Comparison of ENCODE assay signal across 8 mouse cellular contexts in the genomic region with DNA sequence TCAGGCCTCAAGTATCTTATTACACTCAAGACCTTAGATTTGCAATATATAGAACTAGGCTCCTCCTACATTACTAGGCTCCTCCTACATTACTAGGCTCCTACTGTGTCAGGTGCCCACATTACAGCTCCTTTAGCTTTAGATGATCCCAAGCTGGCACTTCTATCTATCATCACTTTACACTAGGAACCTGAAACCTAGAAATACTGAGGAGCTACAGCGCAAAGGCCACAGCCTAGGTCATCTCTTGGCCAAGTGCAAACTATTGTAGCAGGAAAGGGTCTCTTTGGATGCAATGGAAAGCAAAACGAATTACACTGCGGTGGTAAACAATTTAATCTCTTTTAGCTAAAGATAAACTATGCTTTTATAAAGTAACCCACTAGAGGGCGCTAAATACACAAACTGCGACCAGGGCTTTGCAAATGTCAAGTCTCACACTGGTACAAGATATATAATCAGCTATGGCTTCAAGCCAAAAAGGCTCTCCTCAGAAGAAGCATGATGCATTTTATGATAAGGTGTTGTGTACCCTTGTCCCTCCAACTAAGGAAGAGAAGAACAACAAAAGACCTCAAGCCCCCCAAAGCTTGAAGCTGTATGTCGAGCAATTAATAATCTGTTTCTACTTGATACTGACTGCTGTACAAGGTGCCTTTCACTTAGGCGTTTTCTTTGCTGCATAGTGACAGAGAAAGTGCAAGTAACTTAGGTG. TPM values are rescaled to one million over a fixed set of nuclear protein-coding genes. Genes with fewer than 3 reads are reported as not detected.
DNase-seq lines count a peak whose midpoint lies in the region; ATAC-seq and TF ChIP-seq lines count a peak whose summit lies in the region.

No protein-coding gene starts in this region.

- no peaks in the 10 kb centered on the region for H3K9me3 ChIP-seq in neural tube, embryonic 11.5 days (ENCODE audit: control insufficient read depth, low read length)
- no peaks in the 10 kb centered on the region for H3K9me3 ChIP-seq in forebrain, embryonic 14.5 days (replicated peaks; ENCODE audit: control insufficient read depth, low read length)
- H3K9me3 ChIP-seq in kidney, postnatal 0 days (replicated peaks; ENCODE audit: low read length): no peaks in the 10 kb centered on the region
- H3K9me3 ChIP-seq in midbrain, embryonic 16.5 days (replicated peaks; ENCODE audit: control insufficient read depth, low read length, poor library complexity, severe bottlenecking): no peaks in the 10 kb centered on the region

- H3K4me2 ChIP-seq in neural tube, embryonic 11.5 days (ENCODE audit: low read depth): no peak overlapping the region
- H3K4me2 ChIP-seq in forebrain, embryonic 14.5 days (ENCODE audit: low read length): no peak overlapping the region
- H3K4me2 ChIP-seq in kidney, postnatal 0 days (ENCODE audit: low read length): 0 out of 2 replicates have a peak overlapping the region, but pooled peaks have one; percentile 3
- peak overlapping the region; percentile 4; the same call in 1 of the 2 replicates for H3K4me2 ChIP-seq in midbrain, embryonic 16.5 days (ENCODE audit: low read length)

- no peak overlapping the region for H3K9ac ChIP-seq in neural tube, embryonic 11.5 days (ENCODE audit: low read length)
- peak overlapping the region; percentile 25; the same call in 1 of the 2 replicates for H3K9ac ChIP-seq in forebrain, embryonic 14.5 days (ENCODE audit: low read length)
- H3K9ac ChIP-seq in kidney, postnatal 0 days (ENCODE audit: low read depth, low read length): no peak overlapping the region
- no peak overlapping the region for H3K9ac ChIP-seq in midbrain, embryonic 16.5 days (ENCODE audit: low read depth, low read length)

- H3K4me1 ChIP-seq in neural tube, embryonic 11.5 days (ENCODE audit: control insufficient read depth, insufficient read depth, low read length): peaks cover 60% of the 10 kb centered on the region
- H3K4me1 ChIP-seq in brown adipose tissue, adult 24 weeks (ENCODE audit: control insufficient read depth, insufficient read depth, insufficient read length, low read length): peaks cover 38% of the 10 kb centered on the region
- H3K4me1 ChIP-seq in forebrain, embryonic 14.5 days (ENCODE audit: control insufficient read depth, insufficient read depth, low read length): peaks cover 62% of the 10 kb centered on the region
- H3K4me1 ChIP-seq in kidney, postnatal 0 days (replicated peaks; ENCODE audit: insufficient read depth, low read length): peaks cover 41% of the 10 kb centered on the region
- H3K4me1 ChIP-seq in midbrain, embryonic 16.5 days (ENCODE audit: control insufficient read depth, insufficient read depth, low read length): peaks cover 61% of the 10 kb centered on the region

- peak; percentile 3; the same call in 1 of the 2 replicates for ATAC-seq in neural tube, embryonic 11.5 days (ENCODE audit: insufficient read depth, low FRiP score, low TSS enrichment)
- ATAC-seq in forebrain, embryonic 14.5 days: peak; percentile 37
- ATAC-seq in kidney, postnatal 0 days (replicated peaks; ENCODE audit: low FRiP score, low read depth): peak; percentile 26; the same call in 1 of the 2 replicates
- ATAC-seq in midbrain, embryonic 16.5 days: 0 out of 2 replicates have a peak, but pooled peaks have one; percentile 5

- no peaks in the 10 kb centered on the region for H3K27me3 ChIP-seq in neural tube, embryonic 11.5 days (ENCODE audit: control insufficient read depth, insufficient read depth, low read length)
- H3K27me3 ChIP-seq in forebrain, embryonic 14.5 days (replicated peaks; ENCODE audit: control insufficient read depth, insufficient read depth, low read length): no peaks in the 10 kb centered on the region
- H3K27me3 ChIP-seq in kidney, postnatal 0 days (ENCODE audit: insufficient read depth, low read length): no peaks in the 10 kb centered on the region
- H3K27me3 ChIP-seq in midbrain, embryonic 16.5 days (ENCODE audit: control insufficient read depth, insufficient read depth, low read depth, low read length): no peaks in the 10 kb centered on the region

- WGBS in neural tube, embryonic 11.5 days: 37% methylated on average over 7 of the region's 7 CpGs
- 23% methylated on average over 7 of the region's 7 CpGs for WGBS in forebrain, embryonic 14.5 days
- 26% methylated on average over 7 of the region's 7 CpGs for WGBS in kidney, postnatal 0 days
- WGBS in midbrain, embryonic 16.5 days: 22% methylated on average over 7 of the region's 7 CpGs

- H3K4me3 ChIP-seq in neural tube, embryonic 11.5 days (ENCODE audit: low read depth, low read length): no peak overlapping the region
- H3K4me3 ChIP-seq in brown adipose tissue, adult 24 weeks (ENCODE audit: insufficient read depth, low read depth, low read length): 0 out of 2 replicates have a peak overlapping the region, but pooled peaks have one; percentile 19
- H3K4me3 ChIP-seq in forebrain, embryonic 14.5 days (ENCODE audit: low read depth, low read length): no peak overlapping the region
- no peak overlapping the region for H3K4me3 ChIP-seq in kidney, postnatal 0 days (replicated peaks; ENCODE audit: low read depth, low read length)
- no peak overlapping the region for H3K4me3 ChIP-seq in midbrain, embryonic 16.5 days (ENCODE audit: low read depth, low read length)

- H3K36me3 ChIP-seq in neural tube, embryonic 11.5 days (ENCODE audit: control insufficient read depth, insufficient read depth, low read length): no peaks in the 10 kb centered on the region
- peaks cover 18% of the 10 kb centered on the region for H3K36me3 ChIP-seq in forebrain, embryonic 14.5 days (ENCODE audit: control insufficient read depth, insufficient read depth, low read length)
- H3K36me3 ChIP-seq in kidney, postnatal 0 days (ENCODE audit: insufficient read depth, low read length): no peaks in the 10 kb centered on the region
- no peaks in the 10 kb centered on the region for H3K36me3 ChIP-seq in midbrain, embryonic 16.5 days (ENCODE audit: control insufficient read depth, insufficient read depth, low read length)

- peak; percentile 91 for TF ChIP-seq CTCF in kidney, postnatal 0 days (IDR thresholded peaks at IDR 0.05; ENCODE audit: low read depth)

- no peak for DNase-seq in neural tube, embryonic 11.5 days (ENCODE audit: low spot score)
- no peak for DNase-seq in neural tube, embryonic 10.5 days (ENCODE audit: extremely low spot score, low spot score)
- DNase-seq in forebrain, embryonic 14.5 days (ENCODE audit: low spot score): peak; percentile 92
- DNase-seq in kidney, postnatal 0 days (ENCODE audit: low spot score): peak; percentile 93
- DNase-seq in adrenal gland, postnatal 4 days (ENCODE audit: low spot score in 2 of 2): no peak
- no peak for DNase-seq in frontal cortex, postnatal 14 days (ENCODE audit: low spot score in 2 of 2)

- peak overlapping the region; percentile 90 for H3K27ac ChIP-seq in neural tube, embryonic 11.5 days (ENCODE audit: low read depth, low read length)
- H3K27ac ChIP-seq in brown adipose tissue, adult 24 weeks (replicated peaks; ENCODE audit: low read depth, low read length): 0 out of 2 replicates have a peak overlapping the region, but pooled peaks have one; percentile 28
- peak overlapping the region; percentile 58; the same call in 1 of the 2 replicates for H3K27ac ChIP-seq in forebrain, embryonic 14.5 days (ENCODE audit: low read depth, low read length)
- H3K27ac ChIP-seq in kidney, postnatal 0 days: peak overlapping the region; percentile 72; the same call in 1 of the 2 replicates
- peak overlapping the region; percentile 15; the same call in 1 of the 2 replicates for H3K27ac ChIP-seq in midbrain, embryonic 16.5 days (ENCODE audit: low read length)

RNA-seq across cellular contexts. Expression of gene Kmt2e, which starts 18.5 kb away (rescaled TPM):
- polyA plus RNA-seq in neural tube, embryonic 11.5 days (2014; fragmentation: Nextera tagmentation; extraction: Ambion mirVana): 102 and 105 TPM in 2 replicates
- polyA plus RNA-seq in brown adipose tissue, adult 24 weeks (2012; ENCODE audit: insufficient read depth, insufficient read length, missing spikeins): 35.5 and 36.9 TPM in 2 replicates
- polyA plus RNA-seq in forebrain, embryonic 14.5 days (2014; fragmentation: Nextera tagmentation; extraction: Ambion mirVana): 131 and 154 TPM in 2 replicates
- 76.8 and 85.9 TPM in 2 replicates for polyA plus RNA-seq in kidney, postnatal 0 days (2015; fragmentation: Nextera tagmentation; extraction: Ambion mirVana)
- 162 and 178 TPM in 2 replicates for polyA plus RNA-seq in midbrain, embryonic 16.5 days (2015; fragmentation: Nextera tagmentation; extraction: Ambion mirVana)
- total RNA-seq in adrenal gland, postnatal 4 days (2021): 10 to 100 TPM; 90.0 to 93.1 TPM

Comparison
In these comparisons a context has a peak if more than half of its experiments do, and no peak if none do; other contexts are left out.
1. DNase-seq: peak in forebrain, embryonic 14.5 days (single experiment) and kidney, postnatal 0 days (single experiment); none in neural tube, embryonic 11.5 days (single experiment), neural tube, embryonic 10.5 days (single experiment), adrenal gland, postnatal 4 days (0 of 2) and frontal cortex, postnatal 14 days (0 of 2).
2. H3K27ac ChIP-seq: peak in every context shown above with its lines; median percentile 90 in neural tube, embryonic 11.5 days; 72 in kidney, postnatal 0 days; 58 in forebrain, embryonic 14.5 days; 28 in brown adipose tissue, adult 24 weeks; 15 in midbrain, embryonic 16.5 days.
3. H3K4me2 ChIP-seq: peak in kidney, postnatal 0 days (single experiment) and midbrain, embryonic 16.5 days (single experiment); none in neural tube, embryonic 11.5 days (single experiment) and forebrain, embryonic 14.5 days (single experiment).
4. Peak in every context shown above with its lines, with median percentiles within 50 percentile points of each other: ATAC-seq.